Mouse (Mus musculus) T-helper 17 cell (primary cell): ENCODE results near the gene Chat.
"Not testable (repeated sequence)": the region's sequence is repeated elsewhere in the genome, so short reads cannot be mapped to it uniquely, and the experiment has no call there.

ENCODE experiments used
- in situ Hi-C, 2 experiments: fragments of 300-600 bp; cut with MboI, MseI; formaldehyde crosslinking; loops; 1 replicate in 1 of 2; 2 replicates in 1 of 2; pipeline ENCODE4 v1.15.1; 2025; ENCODE audit warnings: high pct_unique_total_duplicates in 2 of 2

Chat gene

GRCm38 (mm10) chr14:32464601-32465505 lies 936 bp downstream of the Chat start, which contains the start of gene Slc18a3:
Slc18a3 (minus strand) TSS chr14:32464850.
- in situ Hi-C loops: loop anchor here in 1 of 2 experiments (5.0 kb wide), 2 partner anchors 93 to 223 kb away; no protein-coding TSS in a partner anchor

DNA sequence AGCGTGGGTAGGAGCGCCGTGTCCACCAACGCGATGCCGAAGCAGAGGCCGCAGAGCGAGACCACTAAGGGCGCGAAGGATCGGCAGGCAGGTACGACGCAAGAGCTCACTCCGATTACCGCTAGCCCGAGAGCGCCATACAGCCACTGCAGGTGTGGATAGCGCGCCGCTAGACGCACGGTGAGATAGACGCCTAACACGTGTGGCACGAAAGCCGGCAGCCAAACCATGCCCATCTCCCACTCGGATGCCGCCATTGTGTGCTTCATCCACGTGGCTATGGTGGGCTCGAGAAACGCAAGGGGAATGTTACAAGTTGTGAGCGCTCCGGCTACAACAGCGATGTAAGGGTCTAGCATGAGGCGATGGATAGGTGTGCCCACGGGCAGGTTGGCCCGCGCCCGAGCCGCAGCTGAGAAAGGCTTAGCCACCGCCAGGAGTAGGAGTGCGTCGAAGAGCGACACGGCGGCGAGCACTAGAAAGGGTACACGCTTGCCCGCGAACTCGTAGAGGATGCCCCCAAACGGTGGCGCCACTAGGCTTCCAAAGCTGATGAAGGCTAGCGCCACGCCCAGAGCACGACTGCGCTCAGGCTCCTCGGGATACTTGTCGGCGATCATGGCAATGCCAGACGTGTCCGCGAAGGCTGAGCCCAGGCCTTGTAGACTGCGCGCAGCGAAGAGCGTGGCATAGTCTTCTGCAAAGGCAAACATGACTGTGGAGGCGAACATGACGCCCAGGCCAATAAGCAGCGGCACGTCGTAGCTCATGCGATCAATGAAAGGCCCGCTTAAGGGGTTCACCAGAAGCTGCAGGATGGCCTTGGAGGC lies 2.4 kb downstream of the Chat start:
- in situ Hi-C loops: no loop called here

GRCm38 (mm10) chr14:32452552-32452951 lies 13.2 kb downstream of the Chat start:
- in situ Hi-C loops: no loop called here

DNA sequence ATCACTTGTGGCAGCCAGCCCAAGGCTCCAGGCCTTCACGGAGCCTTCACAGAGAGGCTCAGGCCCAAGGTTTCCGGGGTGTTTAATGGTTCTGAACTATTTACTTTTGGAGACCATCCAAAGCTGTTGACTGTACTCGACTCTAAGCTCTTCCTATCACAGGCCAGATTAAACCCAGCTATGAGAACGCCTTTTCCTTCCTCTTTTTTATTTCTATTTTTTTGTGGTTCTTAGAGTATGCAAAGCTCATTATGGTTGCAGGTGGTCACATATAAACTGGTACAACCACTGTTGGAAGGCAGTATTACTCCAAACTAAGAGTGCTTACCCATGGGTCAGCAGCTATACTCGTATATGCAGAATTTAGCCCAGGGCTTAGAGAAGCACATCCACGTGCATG lies 18.8 kb downstream of the Chat start:
- in situ Hi-C loops: loop anchor here (10.0 to 25.0 kb wide), 2 partner anchors 498 to 715 kb away; no protein-coding TSS in a partner anchor

GRCm38 (mm10) chr14:32443446-32443845 lies 22.3 kb downstream of the Chat start:
- in situ Hi-C loops: loop anchor here (10.0 to 25.0 kb wide), 2 partner anchors 501 to 719 kb away; no protein-coding TSS in a partner anchor

GRCm38 (mm10) chr14:32439744-32440143 lies 26.0 kb downstream of the Chat start:
- in situ Hi-C loops: loop anchor here (10.0 to 25.0 kb wide), 3 partner anchors 505 to 1335 kb away; no protein-coding TSS in a partner anchor

- in situ Hi-C loops: loop anchor here in 1 of 2 experiments (10.0 to 25.0 kb wide), 2 partner anchors 723 to 1335 kb away; no protein-coding TSS in a partner anchor
Observed at GRCm38 (mm10) chr14:32439316-32439715, 26.5 kb downstream of the Chat start.

GRCm38 (mm10) chr14:32437352-32437793 lies 28.4 kb downstream of the Chat start:
- in situ Hi-C loops: loop anchor here in 1 of 2 experiments (10.0 to 25.0 kb wide), 2 partner anchors 725 to 1337 kb away; no protein-coding TSS in a partner anchor

- in situ Hi-C loops: loop anchor here in 1 of 2 experiments (5.0 to 25.0 kb wide), 2 partner anchors 97 to 733 kb away; no protein-coding TSS in a partner anchor
Observed at GRCm38 (mm10) chr14:32429030-32429602, 36.7 kb downstream of the Chat start.

DNA sequence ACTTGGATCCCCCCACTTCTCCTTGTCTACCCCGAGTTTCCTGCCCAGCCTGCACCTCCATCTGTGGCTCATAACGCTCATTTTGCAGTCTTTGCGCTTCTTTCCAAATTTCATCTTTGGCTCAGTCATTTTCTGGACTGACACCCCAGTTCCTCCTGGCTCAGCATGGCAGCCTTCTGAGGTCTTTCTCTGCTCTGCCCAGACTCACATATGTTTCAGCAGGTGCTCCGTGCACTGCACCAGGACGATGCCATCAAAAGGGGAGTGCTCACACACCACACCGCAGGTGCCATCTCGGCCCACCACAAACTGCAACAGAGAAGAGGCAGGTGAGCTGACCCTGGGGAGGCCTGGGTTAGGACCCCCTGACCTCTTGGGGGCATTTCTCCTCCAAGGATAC lies 41.8 kb downstream of the Chat start:
- in situ Hi-C loops: loop anchor here in 1 of 2 experiments (5.0 kb wide), 1 partner anchor 52 kb away; no protein-coding TSS in a partner anchor

DNA sequence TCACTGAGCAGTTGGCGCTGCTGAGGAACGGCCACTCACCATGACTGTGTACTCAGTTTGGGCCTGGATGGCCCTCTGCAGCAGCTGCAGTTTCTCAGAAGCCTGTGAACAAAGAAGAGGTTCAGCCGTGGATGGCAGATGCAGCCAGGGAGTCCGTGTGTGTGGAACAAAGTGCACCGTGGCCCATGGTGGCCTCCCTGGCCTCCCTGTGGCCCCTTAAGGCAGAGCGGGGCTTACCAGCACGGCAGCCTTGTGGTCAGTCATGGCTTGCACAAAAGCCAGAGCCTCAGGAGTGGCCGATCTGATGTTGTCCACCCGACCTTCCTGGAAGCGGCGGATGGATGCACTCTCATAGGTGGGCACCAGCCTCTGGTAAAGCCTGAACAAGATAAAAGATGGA lies 47.0 kb downstream of the Chat start:
- in situ Hi-C loops: no loop called here

DNA sequence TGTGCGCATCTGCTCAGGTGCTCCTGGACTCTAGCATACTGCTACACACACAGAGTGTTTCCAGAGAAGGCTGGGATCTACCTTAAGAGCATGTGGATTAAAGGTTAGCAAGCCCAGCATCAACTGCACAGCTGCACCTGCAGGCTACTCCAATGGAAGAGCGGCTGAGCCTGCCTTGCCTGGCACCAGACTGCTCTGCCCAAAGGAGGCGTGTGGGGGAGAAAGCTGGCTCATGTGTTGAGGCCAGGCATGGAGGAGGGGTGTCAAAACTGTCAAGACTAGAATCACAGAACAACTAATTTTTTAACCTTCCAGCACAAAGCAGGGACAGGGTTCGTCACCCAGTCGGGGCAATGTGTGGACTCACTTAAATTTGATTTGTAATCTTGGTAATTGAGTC lies 53.7 kb downstream of the Chat start:
- in situ Hi-C loops: no loop called here

- in situ Hi-C loops: no loop called here
Observed at GRCm38 (mm10) chr14:32410084-32410483, 55.7 kb downstream of the Chat start.

DNA sequence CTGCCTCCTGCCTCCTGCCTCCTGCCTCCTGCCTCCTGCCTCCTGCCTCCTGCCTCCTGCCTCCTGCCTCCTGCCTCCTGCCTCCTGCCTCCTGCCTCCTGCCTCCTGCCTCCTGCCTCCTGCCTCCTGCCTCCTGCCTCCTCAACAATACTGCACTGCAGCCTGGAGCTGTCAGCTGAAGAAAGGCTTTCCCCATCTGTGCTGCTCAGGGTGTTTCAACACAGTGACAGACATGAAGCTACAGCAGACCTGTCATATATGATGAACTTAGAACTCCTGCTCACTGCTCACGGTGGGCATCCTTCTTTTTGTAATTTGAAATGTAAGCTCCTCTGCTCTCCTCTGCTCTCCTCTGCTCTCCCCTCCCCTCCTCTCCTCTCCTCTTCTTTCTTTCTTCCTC lies 60.4 kb downstream of the Chat start:
- in situ Hi-C loops: not testable (repeated sequence)

- in situ Hi-C loops: no loop called here
Observed at GRCm38 (mm10) chr14:32388196-32388595, 77.6 kb downstream of the Chat start, which contains the start of gene 1700024G13Rik. 1700024G13Rik (minus strand) TSS chr14:32388391.

GRCm38 (mm10) chr14:32381619-32382018 lies 84.2 kb downstream of the Chat start:
- in situ Hi-C loops: no loop called here

- in situ Hi-C loops: no loop called here
Observed at GRCm38 (mm10) chr14:32381066-32381465, 84.7 kb downstream of the Chat start.

- in situ Hi-C loops: no loop called here
Observed at GRCm38 (mm10) chr14:32380099-32380480, 85.7 kb downstream of the Chat start.

- in situ Hi-C loops: no loop called here
Observed at GRCm38 (mm10) chr14:32379395-32380098, 86.2 kb downstream of the Chat start.

GRCm38 (mm10) chr14:32372510-32372909 lies 93.3 kb downstream of the Chat start:
- in situ Hi-C loops: loop anchor here in 1 of 2 experiments (5.0 kb wide), 2 partner anchors 50 to 95 kb away; partner anchors contain the start of gene Chat
